Mouse (Mus musculus) liver, adult 2 months (tissue): ENCODE measurements around the gene Pde7b. TPM values are rescaled to one million over a fixed set of nuclear protein-coding genes. Genes with fewer than 3 reads are reported as not detected.

Experiments
- DNase-seq: peaks from one replicate; pipeline ENCODE4 v3.0.0-alpha.2; 2011; ENCODE audit warnings: low read depth, low spot score; ENCODE audit errors: extremely low read depth
- H3K27ac ChIP-seq: fragments of 200-500 bp; replicated peaks from 2 replicates; pipeline ENCODE4 v1.5.1; 2012; ENCODE audit warnings: low read depth, mild to moderate bottlenecking, control low read depth, inconsistent platforms, low read length; ENCODE audit not compliant: insufficient read depth
- H3K27me3 ChIP-seq: fragments of 200-500 bp; 2 replicates; pipeline ENCODE4 v1.6.1; 2012; ENCODE audit warnings: mild to moderate bottlenecking, moderate library complexity, low read length, inconsistent platforms; ENCODE audit not compliant: control insufficient read depth, insufficient read depth
- H3K36me3 ChIP-seq: fragments of 200-500 bp; 2 replicates; pipeline ENCODE4 v1.6.1; 2012; ENCODE audit warnings: low read length, inconsistent platforms; ENCODE audit not compliant: control insufficient read depth, insufficient read depth
- H3K4me1 ChIP-seq: fragments of 200-500 bp; 2 replicates; pipeline ENCODE4 v1.6.1; 2011; ENCODE audit warnings: low read length; ENCODE audit not compliant: control insufficient read depth, insufficient read depth
- H3K4me3 ChIP-seq: fragments of 200-500 bp; 2 replicates; pipeline ENCODE4 v1.5.1; 2011; ENCODE audit warnings: low read depth, mild to moderate bottlenecking, control low read depth, low read length, moderate library complexity; ENCODE audit not compliant: insufficient read depth
- H3K79me2 ChIP-seq: fragments of 200-500 bp; 2 replicates; pipeline ENCODE4 v1.6.1; 2012; ENCODE audit warnings: inconsistent platforms, mild to moderate bottlenecking, low read length, moderate library complexity; ENCODE audit not compliant: control insufficient read depth, insufficient read depth
- H3K9ac ChIP-seq: fragments of 200-500 bp; 2 replicates; pipeline ENCODE4 v1.6.1; 2012; ENCODE audit warnings: low read depth, mild to moderate bottlenecking, control low read depth, inconsistent platforms, low read length
- CTCF ChIP-seq: fragments of 200-500 bp; IDR thresholded peaks from 2 replicates; pipeline ENCODE4 v1.5.1; 2011; ENCODE audit warnings: low read depth, low read length, control low read depth
- POLR2A ChIP-seq: fragments of 200-500 bp; IDR thresholded peaks from 2 replicates; pipeline ENCODE4 v1.6.1; 2011; ENCODE audit warnings: low read length, control low read depth; ENCODE audit not compliant: insufficient read depth; ENCODE audit errors: extremely low read depth
- WGBS: fragments of 180-500 bp; shearing (Covaris S2); methylation state at CpG from one replicate; pipeline ENCODE4 v1.1.7; 2018; 5-methylcytosine and 5-hydroxymethylcytosine counted together
- polyA plus RNA-seq: library from polyadenylated mRNA; depleted of rRNA; stranded (reverse); fragments of >200 nt; gene quantifications from 2 replicates; pipeline ENCODE4 v1.2.3, GENCODE M21; 2012
- total RNA-seq: library from RNA; depleted of rRNA; stranded (reverse); fragments of >200 nt; gene quantifications from 2 replicates; pipeline ENCODE4 v1.2.3, GENCODE M21; 2014

Pde7b gene
- total and polyA plus RNA-seq, 2 experiments = 3.1 to 7.9 TPM

DNA sequence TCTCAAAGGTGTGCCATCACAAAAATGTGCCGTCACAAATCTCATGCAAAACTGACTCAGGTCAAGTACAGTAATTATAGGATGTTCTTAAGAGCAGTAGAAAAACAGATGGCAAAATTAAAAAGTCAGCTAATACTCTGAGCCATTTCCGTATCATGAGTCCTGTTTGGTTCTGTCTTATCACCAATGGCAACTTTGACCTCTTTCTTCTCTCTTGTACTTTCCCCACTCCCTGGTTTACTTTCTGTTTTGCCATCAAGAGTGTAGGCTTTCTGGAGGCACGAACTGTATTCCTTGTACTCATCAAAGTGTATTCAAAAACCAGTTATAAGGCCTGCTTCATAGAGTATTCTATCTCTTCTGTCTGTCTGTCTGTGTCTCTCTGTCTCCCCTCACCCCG, 211.0 kb downstream of the Pde7b start:
- no peak overlapping the region for H3K4me3 ChIP-seq
- 53% methylated on average over 4 of the region's 4 CpGs for WGBS
- peaks cover 7% of the 10 kb centered on the region; the same call in 1 of the 2 replicates for H3K79me2 ChIP-seq
- no peak overlapping the region for H3K27ac ChIP-seq
- H3K9ac ChIP-seq = no peak overlapping the region
- no peaks in the 10 kb centered on the region for H3K27me3 ChIP-seq
- DNase-seq = peak; percentile 51
- TF ChIP-seq CTCF (no peak), POLR2A (no peak)
- H3K4me1 ChIP-seq = peaks cover 12% of the 10 kb centered on the region; the same call in 1 of the 2 replicates
- peaks cover 1% of the 10 kb centered on the region; the same call in 1 of the 2 replicates for H3K36me3 ChIP-seq

DNA sequence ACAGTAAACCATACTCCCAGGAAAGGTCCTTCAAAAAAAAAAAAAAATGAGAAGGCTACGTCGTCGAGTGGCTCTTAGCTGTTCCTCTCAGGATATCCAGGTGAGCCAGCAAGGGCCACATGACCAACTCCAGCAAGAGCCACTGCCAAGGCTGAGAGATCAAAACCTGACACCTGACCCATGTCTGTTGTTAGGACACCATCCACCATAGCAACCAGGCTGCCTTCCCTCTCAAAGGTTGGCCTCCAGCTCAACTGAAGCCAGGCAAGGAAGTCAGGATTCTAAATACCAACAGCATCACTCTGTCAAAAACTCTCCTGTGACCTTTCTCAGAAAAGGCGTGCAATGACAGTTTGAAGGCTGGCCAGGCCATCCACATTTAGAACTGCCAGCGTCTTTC, 211.4 kb downstream of the Pde7b start:
- Histone ChIP-seq H3K79me2 (peaks cover 7% of the 10 kb centered on the region; the same call in 1 of the 2 replicates), H3K36me3 (peaks cover 1% of the 10 kb centered on the region; the same call in 1 of the 2 replicates), H3K4me3 (no peak overlapping the region), H3K27me3 (no peaks in the 10 kb centered on the region), H3K4me1 (0 out of 2 replicates have a peak, but pooled peaks cover 9% of the 10 kb centered on the region), H3K9ac (no peak overlapping the region), H3K27ac (no peak overlapping the region)
- TF ChIP-seq POLR2A (no peak), CTCF (no peak)
- peak; percentile 58 for DNase-seq
- 82% methylated on average over 5 of the region's 5 CpGs for WGBS

DNA sequence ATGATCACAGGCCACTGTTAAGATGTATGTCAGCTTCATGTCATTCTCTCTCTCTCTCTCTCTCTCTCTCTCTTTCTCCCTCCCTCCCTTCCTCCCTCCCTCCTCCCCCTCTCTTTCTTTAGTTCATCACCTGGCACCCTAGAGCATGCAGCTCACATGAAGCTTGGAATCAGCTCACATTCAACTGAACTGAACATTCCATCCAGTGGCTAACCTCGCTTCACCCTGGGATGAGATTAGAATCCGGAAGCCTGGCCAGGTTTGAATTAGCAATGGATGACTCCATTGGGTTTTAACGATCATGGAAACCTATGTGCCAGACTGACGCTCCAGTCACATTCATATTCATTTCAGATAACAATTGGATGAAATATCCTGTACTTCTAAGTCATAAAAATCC, 215.1 kb downstream of the Pde7b start:
- TF ChIP-seq POLR2A = no peak
- no peak for TF ChIP-seq CTCF
- Histone ChIP-seq H3K9ac (no peak overlapping the region), H3K79me2 (0 out of 2 replicates have a peak, but pooled peaks cover 4% of the 10 kb centered on the region), H3K36me3 (no peaks in the 10 kb centered on the region), H3K4me3 (no peak overlapping the region), H3K27me3 (no peaks in the 10 kb centered on the region), H3K27ac (no peak overlapping the region), H3K4me1 (peaks cover 9% of the 10 kb centered on the region; the same call in 1 of the 2 replicates)
- WGBS = 88% methylated on average over 4 of the region's 4 CpGs
- DNase-seq = no peak

DNA sequence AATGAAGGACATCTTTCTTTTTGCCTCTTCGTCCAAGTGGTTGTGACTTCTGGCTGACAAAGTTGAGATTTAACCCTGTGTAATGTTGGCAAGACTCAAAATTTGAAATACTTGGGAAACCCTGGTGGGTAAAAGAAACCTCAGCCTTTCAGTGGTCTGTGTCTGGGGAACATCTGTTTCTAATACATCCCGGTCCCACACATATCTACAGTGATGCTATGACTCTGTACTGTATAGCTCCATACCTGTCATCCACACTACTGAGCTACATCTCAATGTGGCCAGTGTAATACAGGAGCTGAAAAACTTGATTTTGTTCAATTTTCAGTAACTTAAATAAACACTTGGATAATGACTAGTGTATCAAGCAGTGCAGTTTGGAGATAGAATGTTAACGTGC, 216.4 kb downstream of the Pde7b start:
- Histone ChIP-seq H3K27ac (no peak overlapping the region), H3K4me3 (no peak overlapping the region), H3K9ac (no peak overlapping the region), H3K27me3 (no peaks in the 10 kb centered on the region), H3K36me3 (no peaks in the 10 kb centered on the region), H3K4me1 (peaks cover 6% of the 10 kb centered on the region), H3K79me2 (0 out of 2 replicates have a peak, but pooled peaks cover 4% of the 10 kb centered on the region)
- DNase-seq = no peak
- WGBS = 88% methylated on average over 3 of the region's 3 CpGs
- TF ChIP-seq POLR2A = no peak
- TF ChIP-seq CTCF = no peak

DNA sequence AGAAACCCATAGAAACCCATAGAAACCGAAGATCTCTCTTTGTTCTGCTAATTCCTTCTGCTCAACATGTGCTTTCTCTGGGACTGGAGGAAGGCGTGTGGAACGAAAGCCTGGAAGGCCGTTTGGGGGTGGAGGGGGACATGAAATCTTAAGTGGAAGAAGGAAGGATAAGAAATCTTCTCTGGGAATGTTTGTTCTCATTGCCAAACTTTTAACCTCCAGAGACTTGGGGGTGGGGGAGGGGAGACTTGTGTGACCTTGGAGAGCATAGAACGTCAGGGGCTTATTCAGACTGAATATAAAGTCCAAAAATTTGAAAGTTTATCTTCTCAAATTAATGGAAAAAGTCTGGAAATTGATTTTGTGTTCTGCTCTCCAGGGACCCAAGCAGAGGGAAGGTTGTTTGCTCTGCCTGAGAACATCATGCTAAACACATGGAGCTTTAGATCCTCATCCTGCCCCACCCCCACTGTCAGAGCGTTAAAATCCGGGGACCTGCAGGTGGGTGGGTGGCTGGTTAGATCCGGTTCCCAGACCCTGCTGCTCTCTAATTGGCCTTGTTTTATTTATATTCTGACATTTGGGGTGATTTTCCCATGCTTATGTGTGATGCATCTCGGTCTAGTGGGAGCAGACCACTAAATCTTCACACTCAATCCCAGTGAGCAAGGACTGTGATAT, 217.0 kb downstream of the Pde7b start:
- no peaks in the 10 kb centered on the region for H3K36me3 ChIP-seq
- H3K27me3 ChIP-seq = no peaks in the 10 kb centered on the region
- no peak for TF ChIP-seq CTCF
- no peak for TF ChIP-seq POLR2A
- peaks cover 6% of the 10 kb centered on the region for H3K4me1 ChIP-seq
- no peak overlapping the region for H3K4me3 ChIP-seq
- DNase-seq = no peak
- 0 out of 2 replicates have a peak, but pooled peaks cover 4% of the 10 kb centered on the region for H3K79me2 ChIP-seq
- WGBS = 69% methylated on average over 9 of the region's 9 CpGs
- no peak overlapping the region for H3K27ac ChIP-seq
- no peak overlapping the region for H3K9ac ChIP-seq

DNA sequence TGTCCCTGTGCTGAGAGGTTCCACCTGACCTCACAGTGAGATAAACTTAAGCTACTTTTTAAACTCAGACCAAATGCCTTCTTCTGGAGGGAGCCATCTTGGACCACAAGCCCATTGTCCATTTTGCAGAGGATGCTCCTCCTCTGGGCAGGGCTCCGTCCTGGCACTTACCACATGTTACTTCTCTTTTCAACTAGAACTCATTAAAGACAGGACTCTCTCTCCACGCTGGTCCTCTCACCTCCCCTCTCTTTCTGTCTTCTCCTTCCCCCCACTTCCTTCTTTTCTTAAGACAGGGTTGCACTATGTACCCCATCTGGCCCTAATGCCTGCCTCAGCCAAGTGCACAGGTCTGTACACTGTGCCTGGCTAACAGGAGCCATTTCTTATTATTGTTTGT, 217.8 kb downstream of the Pde7b start:
- Histone ChIP-seq H3K4me1 (peaks cover 6% of the 10 kb centered on the region), H3K79me2 (0 out of 2 replicates have a peak, but pooled peaks cover 4% of the 10 kb centered on the region), H3K36me3 (no peaks in the 10 kb centered on the region), H3K9ac (no peak overlapping the region), H3K4me3 (no peak overlapping the region), H3K27ac (no peak overlapping the region), H3K27me3 (no peaks in the 10 kb centered on the region)
- DNase-seq = no peak
- no peak for TF ChIP-seq POLR2A
- TF ChIP-seq CTCF = no peak
- 91% methylated on average over 2 of the region's 2 CpGs for WGBS
